Mouse (Mus musculus): ENCODE measurements at regions not wholly inside any gene's neighbourhood (a gene's known extent, or its start where the extent isn't known, plus 50 kb on each side); places are given as distances from the start of the nearest gene placed in this dataset.

GRCm38 (mm10) chr9:103911347-103911746 is 91.0 kb upstream of the Nphp3 start:
- peak in 1 of 2 experiments; percentile 13 for DNase-seq (ENCODE audit: low spot score in 2 of 2)
- intact Hi-C loops (cut with DNase I): no loop called here

DNA sequence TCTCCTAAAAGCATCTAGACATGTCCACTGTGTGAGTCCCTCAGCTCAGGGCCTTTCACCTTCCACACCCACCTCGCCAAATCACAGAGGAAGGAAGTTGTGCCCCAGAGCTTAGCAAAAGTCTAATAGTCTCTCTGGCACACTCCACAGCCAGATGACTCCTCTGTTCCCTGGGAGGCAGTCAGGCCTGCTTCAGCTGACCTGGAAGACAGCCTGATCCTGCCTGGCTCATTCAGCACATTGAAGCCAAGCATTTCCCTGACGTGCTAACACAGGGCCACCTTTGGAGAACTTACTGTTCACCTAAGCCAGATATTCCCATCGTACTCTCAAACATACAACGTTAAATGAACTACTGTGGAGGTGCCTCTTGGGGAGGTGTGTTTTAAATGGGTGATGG is 87.2 kb upstream of the Nphp3 start:
- DNase-seq (ENCODE audit: low spot score in 2 of 2): no peak
- intact Hi-C loops (cut with DNase I): no loop called here

- intact Hi-C loops (cut with DNase I): no loop called here
- no peak for DNase-seq (ENCODE audit: low spot score in 2 of 2)
Measured at GRCm38 (mm10) chr9:103917771-103918170, 84.6 kb upstream of the Nphp3 start.

DNA sequence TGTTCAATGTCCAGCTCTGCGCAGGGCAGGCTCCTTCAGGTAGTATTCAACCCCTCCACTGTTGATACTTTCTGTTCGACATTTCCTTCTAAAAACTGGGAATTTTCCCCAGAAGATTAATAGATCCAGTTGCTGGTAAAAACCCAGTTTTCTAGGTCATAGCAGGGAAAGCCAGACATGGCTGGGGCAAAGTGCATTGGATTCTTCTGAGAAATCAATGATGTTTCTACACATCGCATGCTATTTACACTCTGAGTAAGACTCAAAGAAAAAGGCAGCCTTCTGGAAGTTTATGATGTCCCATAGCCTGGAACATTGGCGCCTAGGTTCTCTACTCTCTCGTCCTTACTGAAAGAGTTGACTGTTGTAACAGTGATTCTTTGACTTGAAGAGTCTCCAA is 80.0 kb upstream of the Nphp3 start:
- DNase-seq (ENCODE audit: low spot score in 2 of 2): no peak
- intact Hi-C loops (cut with DNase I): no loop called here

- intact Hi-C loops (cut with DNase I): no loop called here
- DNase-seq (ENCODE audit: low spot score in 2 of 2): no peak
Measured at GRCm38 (mm10) chr9:103924641-103925040, 77.7 kb upstream of the Nphp3 start.

DNA sequence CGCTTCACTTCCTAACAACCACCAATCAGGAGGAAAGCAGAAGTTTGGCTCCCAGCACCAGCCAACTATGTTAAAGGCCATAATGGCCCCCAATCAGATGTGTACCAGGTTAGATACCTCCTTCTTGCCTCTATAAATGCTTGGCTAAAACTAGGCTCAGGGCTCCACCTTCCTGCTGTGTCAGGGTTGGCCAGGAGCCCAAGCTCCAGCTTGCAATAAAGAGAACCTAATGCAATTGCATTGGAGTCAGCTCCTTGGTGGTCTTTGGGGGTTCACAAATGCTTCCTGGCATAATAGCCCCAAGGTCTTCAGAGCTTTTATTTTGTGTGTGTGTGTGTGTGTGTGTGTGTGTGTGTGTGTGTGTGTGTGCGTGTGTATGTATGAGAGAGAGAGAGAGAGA is 76.9 kb upstream of the Nphp3 start:
- intact Hi-C loops (cut with DNase I): no loop called here
- no peak for DNase-seq (ENCODE audit: low spot score in 2 of 2)

DNA sequence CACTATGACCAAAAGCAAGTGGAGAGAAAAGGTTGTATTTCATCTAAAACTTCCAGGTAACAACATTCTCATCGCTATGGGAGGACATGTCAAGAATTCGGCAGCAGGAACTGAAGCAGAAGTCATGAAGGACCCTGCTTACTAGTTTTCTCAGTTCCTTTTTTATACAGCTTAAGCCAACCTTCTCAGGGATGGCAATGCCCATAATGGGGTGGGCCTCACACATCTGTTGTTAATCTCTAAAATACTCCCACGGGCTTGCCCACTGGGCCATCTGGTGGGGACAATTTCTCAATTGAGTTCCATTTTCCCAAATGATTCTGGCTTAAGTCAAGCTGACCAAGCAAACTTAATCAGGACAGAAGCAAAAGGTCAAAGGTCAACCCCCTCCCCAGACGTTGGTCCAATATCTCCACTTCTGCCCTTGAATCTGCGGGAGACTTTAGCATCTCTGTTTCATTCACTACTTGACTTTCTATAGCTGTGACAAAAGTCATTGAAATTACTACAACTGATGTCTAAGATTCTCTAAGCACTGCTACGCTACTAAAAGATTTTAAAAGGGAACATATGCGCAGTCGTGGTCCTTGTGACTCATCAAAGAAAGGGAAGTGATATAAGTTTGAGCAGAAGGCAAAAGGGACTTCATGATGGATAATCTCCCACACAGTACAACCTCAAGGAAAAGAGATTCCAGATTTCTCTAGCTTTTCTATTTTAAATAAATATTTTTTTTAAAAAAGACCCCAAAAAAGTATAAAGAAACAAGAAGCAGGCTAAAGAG is 73.4 kb upstream of the Nphp3 start:
- intact Hi-C loops (cut with DNase I): no loop called here
- DNase-seq (ENCODE audit: low spot score in 2 of 2): peak in 1 of 2 experiments; percentile 29

- intact Hi-C loops (cut with DNase I): no loop called here
- peak; percentile 39 to 87 for DNase-seq (ENCODE audit: low spot score in 2 of 2)
Measured at GRCm38 (mm10) chr9:103938070-103938469, 64.3 kb upstream of the Nphp3 start.

GRCm38 (mm10) chr9:103940010-103940409 is 62.3 kb upstream of the Nphp3 start:
- peak in 1 of 2 experiments; percentile 19 for DNase-seq (ENCODE audit: low spot score in 2 of 2)
- intact Hi-C loops (cut with DNase I): no loop called here

DNA sequence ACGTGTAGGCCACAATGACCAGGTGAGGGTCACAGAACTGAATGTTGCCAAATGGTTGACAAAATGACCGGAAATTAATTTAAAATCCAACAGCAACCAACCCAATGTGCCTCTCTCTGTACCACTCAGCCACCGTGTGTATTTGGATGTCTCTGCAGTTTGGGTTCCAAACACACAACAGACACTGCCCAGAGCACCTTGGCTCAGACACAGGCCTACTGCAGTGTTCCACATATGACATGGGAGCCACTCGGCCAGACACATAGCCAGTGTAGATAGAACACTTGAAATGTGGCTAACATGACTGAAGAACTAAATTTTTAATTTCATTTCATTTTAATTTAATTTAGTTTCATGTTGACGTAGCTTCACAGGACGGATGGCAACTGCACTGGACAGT is 61.8 kb upstream of the Nphp3 start:
- no peak for DNase-seq (ENCODE audit: low spot score in 2 of 2)
- intact Hi-C loops (cut with DNase I): no loop called here

DNA sequence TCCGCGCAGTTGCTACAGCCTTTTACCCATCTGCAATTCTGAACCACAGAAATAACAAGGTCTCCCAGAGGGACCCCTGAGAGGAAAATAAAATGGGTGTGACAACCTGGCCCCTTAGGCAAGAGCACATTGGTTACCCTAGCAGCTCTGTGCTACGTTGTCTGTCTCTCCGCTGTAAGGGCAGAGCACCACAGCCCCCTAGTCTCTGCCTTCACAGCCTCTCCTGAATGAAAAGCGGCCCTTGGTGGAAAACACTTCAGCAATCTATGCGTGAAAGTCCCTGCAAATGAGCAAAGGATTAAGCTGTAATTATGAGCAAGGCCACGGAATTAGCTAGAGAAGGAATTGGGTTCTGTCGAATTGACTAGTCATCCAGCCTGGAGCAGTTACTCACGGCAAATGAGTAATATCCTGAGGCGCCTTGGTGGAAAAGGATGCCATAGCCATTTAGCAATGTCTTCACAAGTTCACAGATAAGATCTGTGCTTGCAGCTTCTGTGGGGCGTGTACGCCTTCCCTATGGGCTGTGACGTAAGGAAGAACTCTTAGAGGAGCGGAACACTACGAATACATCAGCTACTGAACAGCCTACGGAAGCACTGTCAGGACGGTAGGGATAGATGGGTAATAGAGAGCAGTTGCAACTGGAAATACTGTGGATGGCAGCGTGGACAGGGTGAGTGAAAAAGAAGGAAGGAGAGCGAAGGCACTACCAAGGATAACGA is 61.0 kb upstream of the Nphp3 start:
- peak in 1 of 2 experiments; percentile 46 for DNase-seq (ENCODE audit: low spot score in 2 of 2)

GRCm38 (mm10) chr9:103941901-103942260 is 60.5 kb upstream of the Nphp3 start:
- no peak for DNase-seq (ENCODE audit: low spot score in 2 of 2)
- intact Hi-C loops (cut with DNase I): no loop called here

More for the DNA sequence above, 61.0 kb upstream of the Nphp3 start:
- intact Hi-C loops (cut with DNase I): no loop called here

DNA sequence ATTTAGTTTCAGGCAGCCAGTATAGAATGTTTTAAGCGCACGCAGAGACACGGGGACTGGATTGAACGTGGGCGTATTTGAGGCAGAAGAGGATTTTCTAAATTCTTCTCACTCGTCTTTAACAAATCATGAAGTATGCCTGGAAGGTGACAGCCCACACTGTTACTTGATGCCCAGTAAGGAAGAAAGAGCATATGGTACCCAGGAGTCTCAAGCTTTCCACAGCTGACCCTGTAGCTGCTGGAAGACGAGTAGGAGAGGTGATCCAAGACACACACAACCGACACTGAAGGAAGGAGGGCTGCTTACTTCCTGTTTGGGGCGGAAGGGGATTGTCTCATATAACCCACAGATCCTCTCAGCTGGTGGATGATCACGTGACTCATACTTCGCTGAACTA is 56.9 kb upstream of the Nphp3 start:
- intact Hi-C loops (cut with DNase I): loop anchor here (5.0 kb wide), 1 partner anchor 163 kb away; no protein-coding TSS in a partner anchor
- peak; percentile 48 to 92 for DNase-seq (ENCODE audit: low spot score in 2 of 2)

DNA sequence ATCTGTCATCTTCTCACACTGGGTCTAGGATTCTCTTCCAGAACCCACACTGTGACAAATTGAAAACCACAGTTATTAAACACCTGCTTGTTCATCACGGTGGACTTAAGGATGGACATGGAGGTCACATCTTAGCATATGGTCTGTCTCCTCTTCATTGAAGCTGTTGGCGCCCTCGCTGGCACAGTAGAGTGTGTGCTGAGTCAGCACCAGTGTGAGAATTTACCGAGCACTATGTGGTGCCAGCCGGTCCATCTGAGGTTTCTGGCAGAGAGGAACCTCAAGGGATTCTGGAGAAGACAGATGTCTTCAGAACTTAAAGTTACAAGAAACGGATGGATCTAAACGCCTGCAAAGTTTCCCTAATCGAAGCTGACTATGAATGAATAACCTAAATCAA is 50.5 kb upstream of the Nphp3 start:
- intact Hi-C loops (cut with DNase I): no loop called here
- peak in 1 of 2 experiments; percentile 39 for DNase-seq (ENCODE audit: low spot score in 2 of 2)

All from left cerebral cortex, postnatal 25 days (tissue).